Comparison of ENCODE assay signal across 12 mouse cellular contexts in genomic region chr15:78591680-78592451, GRCm38 (mm10). TPM values are rescaled to one million over a fixed set of nuclear protein-coding genes. Genes with fewer than 3 reads are reported as not detected.
A peak's percentile ranks its signal among the peaks of the same experiment; 100 is the strongest.
DNase-seq lines count a peak whose midpoint lies in the region; TF ChIP-seq lines count a peak whose summit lies in the region.
"Had no signal": no experiment of that assay in that cellular context is flagged by ENCODE, and none has a peak within 500 bp of the region (broad histone marks: within the 10 kb centered on the region; RNA-seq: fewer than 3 reads in every experiment).

No protein-coding gene starts in this region.

- peaks cover 18% of the 10 kb centered on the region for H3K9me3 ChIP-seq in megakaryocyte, embryonic 14.5 days
- H3K9me3 ChIP-seq: heart, embryonic 12.5 days; hindbrain, embryonic 15.5 days; neural tube, embryonic 13.5 days had no signal

- no peak overlapping the region for H3K4me3 ChIP-seq in bone marrow, adult 2 months (replicated peaks; ENCODE audit: control insufficient read depth, low read depth, low read length)
- H3K4me3 ChIP-seq in megakaryocyte, embryonic 14.5 days (replicated peaks): peak overlapping the region; percentile 50
- H3K4me3 ChIP-seq: heart, embryonic 12.5 days; hindbrain, embryonic 15.5 days; neural tube, embryonic 13.5 days had no signal

- peak overlapping the region; percentile 34 for H3K27ac ChIP-seq in bone marrow, adult 2 months (ENCODE audit: control insufficient read depth, insufficient read depth, low read depth, low read length, poor library complexity)
- H3K27ac ChIP-seq: hindbrain, embryonic 15.5 days; neural tube, embryonic 13.5 days had no signal

- H3K4me1 ChIP-seq in bone marrow, adult 2 months (ENCODE audit: control insufficient read depth, insufficient read depth, low read length): peaks cover 12% of the 10 kb centered on the region
- peaks cover 91% of the 10 kb centered on the region for H3K4me1 ChIP-seq in megakaryocyte, embryonic 14.5 days
- H3K4me1 ChIP-seq: heart, embryonic 12.5 days had no signal

- 30% methylated on average over 15 of the region's 15 CpGs for WGBS in bone marrow, adult 2 months

- H3K36me3 ChIP-seq in megakaryocyte, embryonic 14.5 days (replicated peaks; ENCODE audit: low read length): no peaks in the 10 kb centered on the region
- H3K36me3 ChIP-seq: heart, embryonic 12.5 days; hindbrain, embryonic 15.5 days; neural tube, embryonic 13.5 days had no signal

- DNase-seq in thymus, postnatal 14 days: peak; percentile 47
- no peak for DNase-seq in thymus, adult 18-20 months
- DNase-seq in MN1 (ENCODE audit: low spot score): no peak
- no peak for DNase-seq in urinary bladder, postnatal 10 days (ENCODE audit: low spot score)
- no peak for DNase-seq in heart, adult 8-10 months (ENCODE audit: low spot score)
- DNase-seq: cerebellum, postnatal 25 days; kidney, postnatal 4 days had no signal

- no peak for TF ChIP-seq POLR2A in bone marrow, adult 2 months (IDR thresholded peaks at IDR 0.05; ENCODE audit: borderline replicate concordance, control insufficient read depth, low read depth, low read length)

- H3K27me3 ChIP-seq in megakaryocyte, embryonic 14.5 days (replicated peaks): peaks cover 3% of the 10 kb centered on the region
- H3K27me3 ChIP-seq: hindbrain, embryonic 15.5 days; neural tube, embryonic 13.5 days had no signal

- no peak for TF ChIP-seq CTCF in bone marrow, adult 2 months (IDR thresholded peaks at IDR 0.05; ENCODE audit: control insufficient read depth, insufficient read depth, low read length)

RNA-seq across cellular contexts. Expression of gene Cyth4, which starts 5.0 kb away (rescaled TPM):
- polyA plus RNA-seq in bone marrow, adult 2 months (2011; ENCODE audit: insufficient read depth, insufficient read length, low replicate concordance, missing spikeins): 49.8 and 105 TPM in 2 replicates
- 27.7 and 31.6 TPM in 2 replicates for polyA plus RNA-seq in megakaryocyte, embryonic 14.5 days (2012; ENCODE audit: insufficient read depth, low replicate concordance)
- 1 to 10 TPM; 4.2 to 8.7 (median 5.3) TPM for total RNA-seq in heart, adult 8-10 months (2022)

RNA-seq across cellular contexts. Expression of gene Rac2, which starts 19.3 kb away (rescaled TPM):
- polyA plus RNA-seq in bone marrow, adult 2 months (2011; ENCODE audit: insufficient read depth, insufficient read length, low replicate concordance, missing spikeins): 94.5 and 156 TPM in 2 replicates
- 860 and 3,464 TPM in 2 replicates for polyA plus RNA-seq in megakaryocyte, embryonic 14.5 days (2012; ENCODE audit: insufficient read depth, low replicate concordance)
- 1 to 10 TPM; 1.2 to 7.6 (median 2.7) TPM for total RNA-seq in heart, adult 8-10 months (2022)

RNA-seq across cellular contexts. Expression of gene Sstr3, which starts 47.4 kb away (rescaled TPM):
- polyA plus RNA-seq in bone marrow, adult 2 months (2011; ENCODE audit: insufficient read depth, insufficient read length, low replicate concordance, missing spikeins): not detected in 2 replicates
- not detected in 2 replicates for polyA plus RNA-seq in megakaryocyte, embryonic 14.5 days (2012; ENCODE audit: insufficient read depth, low replicate concordance)
- not detected for total RNA-seq in heart, adult 8-10 months (2022)
